Mouse (Mus musculus): ENCODE results near the gene Hoxd3. TPM values are rescaled to one million over a fixed set of nuclear protein-coding genes. Genes with fewer than 3 reads are reported as not detected.

Gene Hoxd3
- polyA plus RNA-seq (2017; shearing (Covaris generic)): not detected

DNA sequence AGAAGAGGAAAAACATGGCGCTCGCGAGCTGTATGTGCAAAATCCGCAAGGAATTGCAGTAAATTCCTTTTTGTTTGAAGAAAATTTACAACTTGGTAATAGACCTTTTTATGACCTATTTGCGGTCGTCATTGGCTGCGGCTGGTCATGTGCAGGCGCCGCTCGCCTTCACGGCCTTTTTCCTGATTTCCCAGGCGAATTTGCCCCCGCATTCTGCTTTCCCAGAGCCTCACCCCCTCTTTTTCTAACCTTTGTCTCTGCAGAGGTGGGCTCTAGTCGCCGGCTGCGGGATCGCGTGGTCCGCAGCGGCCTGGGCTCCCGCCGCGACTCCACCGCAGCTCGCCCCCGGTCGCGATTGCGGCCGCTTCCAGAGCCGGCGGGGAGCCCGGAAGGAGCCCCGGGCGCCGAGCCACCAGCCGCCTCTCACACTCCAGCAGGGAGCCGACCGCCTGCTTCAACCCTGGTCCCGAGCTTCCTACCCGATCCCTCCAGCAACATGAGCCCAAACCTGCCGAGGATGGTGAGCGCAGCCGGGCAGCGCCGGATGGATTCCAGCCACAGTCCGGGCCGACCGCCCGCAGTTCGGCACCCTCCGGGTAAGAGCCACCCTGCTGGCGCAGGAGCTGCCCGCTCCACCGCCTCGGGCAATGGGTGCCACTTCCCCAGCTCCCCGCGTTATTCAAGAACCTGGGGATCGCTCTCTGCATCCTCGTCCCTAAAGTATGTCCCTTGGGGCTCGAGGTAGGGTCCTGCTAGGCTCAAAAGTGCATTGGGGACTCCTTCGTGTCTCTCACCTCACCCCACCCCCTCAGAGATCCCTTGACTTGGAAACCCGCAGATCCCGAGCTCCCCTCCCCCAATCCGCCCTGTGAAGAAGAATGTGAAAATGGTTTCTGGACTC lies at the start of gene Hoxd3, which contains the start of gene Hoxd4:
Hoxd3 (plus strand) TSS at position 207 of the 901 bp plus-strand sequence.
Hoxd4 (plus strand) TSS at position 209 of the 901 bp plus-strand sequence.
- no peak for ATAC-seq

DNA sequence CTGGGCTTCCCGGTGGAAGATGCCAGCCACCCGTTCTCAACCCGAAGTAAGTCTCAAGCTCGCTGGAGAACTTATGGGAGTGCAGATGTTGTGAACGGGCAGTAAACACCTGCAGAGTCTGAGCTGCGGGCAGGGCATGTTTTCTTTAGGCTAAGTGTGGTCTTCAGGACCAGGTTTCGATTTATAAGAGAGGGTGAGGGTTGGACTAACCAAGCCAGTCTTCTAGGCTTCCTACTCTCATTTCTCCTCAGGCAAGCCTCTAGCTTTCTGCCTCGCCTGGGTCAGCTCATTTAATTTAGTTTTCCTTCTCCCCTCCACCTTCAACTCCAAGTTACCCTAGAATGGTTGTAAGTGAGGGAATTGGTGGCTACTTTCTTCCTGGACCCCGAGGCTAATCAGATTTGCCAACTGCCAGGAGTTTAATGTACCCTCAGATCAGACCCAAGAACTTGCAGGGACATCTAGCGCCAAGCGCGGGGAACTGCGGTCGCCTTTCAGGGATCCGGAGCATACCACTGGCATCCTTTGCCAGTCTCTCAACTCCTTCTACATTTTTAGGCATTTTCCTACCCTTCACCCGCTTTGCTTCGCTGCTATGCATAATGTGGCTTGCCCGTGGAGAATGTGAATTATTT lies 48.3 kb upstream of the Hoxd3 start:
- ATAC-seq: peak; percentile 39

DNA sequence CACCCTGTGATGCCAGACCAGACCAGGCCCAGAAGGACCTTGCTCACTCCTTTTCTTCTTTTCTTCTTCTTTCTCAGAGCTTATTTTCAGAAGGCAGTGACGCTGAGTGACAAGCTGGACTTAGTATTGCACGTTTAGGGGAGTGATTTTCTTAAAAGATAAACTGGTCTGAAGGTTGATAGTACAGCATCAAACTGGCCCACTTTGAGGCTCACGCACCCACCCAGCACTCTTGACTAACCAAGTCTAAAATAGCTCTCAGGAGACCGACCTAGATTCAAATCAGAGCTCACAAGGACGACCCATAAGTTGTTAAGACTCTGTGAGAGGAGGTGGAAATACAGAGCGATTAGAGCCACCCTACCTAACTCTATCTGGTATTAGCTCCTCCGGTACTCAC lies 45.3 kb upstream of the Hoxd3 start:
- no peak for ATAC-seq

DNA sequence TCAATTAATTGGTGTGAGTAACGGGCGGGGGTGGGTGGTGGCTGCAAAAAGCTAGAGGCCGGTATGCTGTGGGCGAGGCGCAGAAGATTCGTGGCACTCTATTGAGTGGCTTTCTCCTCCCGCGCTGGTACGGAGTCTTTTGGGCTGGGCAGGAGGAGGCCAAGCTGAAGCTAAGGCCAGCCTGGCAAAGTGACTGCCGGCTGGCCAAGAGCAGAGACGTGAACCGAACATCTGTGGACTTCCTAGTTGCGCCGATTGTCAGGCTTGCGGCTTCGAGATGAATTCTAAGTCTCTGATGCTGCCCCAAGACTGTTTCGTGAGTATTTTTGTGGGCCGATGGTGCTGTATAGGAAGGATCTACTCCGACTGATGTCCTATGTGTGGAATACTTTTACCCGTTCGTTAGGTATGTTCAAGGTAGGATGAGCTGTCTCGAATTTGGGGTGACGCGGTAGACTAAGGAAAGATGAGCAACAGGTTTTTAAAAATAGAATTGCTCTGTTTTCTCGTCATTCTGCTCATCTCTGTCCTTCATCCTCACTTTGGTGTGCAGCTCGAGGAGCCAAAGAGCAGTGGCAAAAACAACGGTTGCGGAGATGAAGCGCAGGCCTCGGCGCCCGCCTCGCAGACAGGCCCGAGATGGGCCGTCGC lies 44.4 kb upstream of the Hoxd3 start:
- ATAC-seq: no peak

DNA sequence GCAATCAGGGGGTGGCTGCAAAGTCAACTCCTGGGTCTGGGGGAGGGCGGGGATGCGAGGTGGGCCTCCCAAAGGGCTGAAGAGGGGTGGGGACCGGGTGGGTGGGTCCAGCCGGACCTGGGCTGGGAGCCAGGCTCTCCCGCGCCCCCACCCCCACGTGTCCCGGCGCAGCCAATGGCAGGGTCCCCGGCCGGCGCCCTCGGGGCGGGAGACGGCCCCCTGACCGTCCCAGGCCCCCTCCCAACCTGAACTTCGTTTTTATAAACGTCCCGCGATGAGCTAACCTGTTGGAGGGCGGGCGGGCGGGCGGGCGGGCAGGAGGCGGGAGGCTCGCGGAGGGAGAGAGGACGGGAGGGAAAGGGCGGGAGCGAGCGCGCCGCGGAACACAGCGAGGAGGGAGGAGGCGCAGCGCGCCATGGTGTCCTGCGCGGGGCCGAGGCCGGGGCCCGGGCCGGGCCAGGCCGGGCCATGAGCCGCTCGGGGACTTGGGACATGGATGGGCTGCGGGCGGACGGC lies 43.8 kb upstream of the Hoxd3 start, which contains the start of gene Hoxd13:
Hoxd13 (plus strand) TSS at position 469 of the 516 bp plus-strand sequence.
- ATAC-seq: no peak

DNA sequence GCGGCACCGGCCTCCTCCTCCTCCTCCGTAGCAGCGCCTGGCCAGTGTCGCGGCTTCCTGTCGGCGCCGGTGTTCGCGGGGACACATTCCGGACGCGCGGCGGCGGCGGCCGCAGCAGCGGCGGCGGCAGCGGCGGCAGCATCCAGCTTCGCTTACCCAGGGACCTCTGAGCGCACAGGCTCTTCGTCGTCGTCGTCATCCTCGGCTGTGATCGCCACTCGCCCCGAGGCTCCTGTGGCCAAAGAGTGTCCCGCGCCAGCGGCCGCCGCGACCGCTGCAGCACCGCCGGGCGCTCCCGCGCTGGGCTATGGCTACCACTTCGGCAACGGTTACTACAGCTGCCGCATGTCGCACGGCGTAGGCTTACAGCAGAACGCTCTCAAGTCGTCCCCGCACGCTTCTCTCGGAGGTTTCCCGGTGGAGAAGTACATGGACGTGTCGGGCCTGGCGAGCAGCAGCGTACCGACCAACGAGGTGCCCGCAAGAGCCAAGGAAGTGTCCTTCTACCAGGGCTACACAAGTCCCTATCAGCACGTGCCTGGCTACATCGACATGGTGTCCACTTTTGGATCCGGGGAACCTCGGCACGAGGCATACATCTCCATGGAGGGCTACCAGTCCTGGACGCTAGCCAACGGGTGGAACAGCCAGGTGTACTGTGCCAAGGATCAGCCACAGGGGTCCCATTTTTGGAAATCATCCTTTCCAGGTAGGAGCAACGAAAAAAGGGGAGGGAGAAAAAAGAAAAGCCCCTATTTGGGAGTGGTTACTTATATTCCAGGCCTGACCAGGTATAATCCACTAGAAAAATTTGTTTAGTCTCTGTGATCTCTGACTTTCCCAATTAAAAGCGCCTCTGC lies 43.1 kb upstream of the Hoxd3 start:
- ATAC-seq: no peak

DNA sequence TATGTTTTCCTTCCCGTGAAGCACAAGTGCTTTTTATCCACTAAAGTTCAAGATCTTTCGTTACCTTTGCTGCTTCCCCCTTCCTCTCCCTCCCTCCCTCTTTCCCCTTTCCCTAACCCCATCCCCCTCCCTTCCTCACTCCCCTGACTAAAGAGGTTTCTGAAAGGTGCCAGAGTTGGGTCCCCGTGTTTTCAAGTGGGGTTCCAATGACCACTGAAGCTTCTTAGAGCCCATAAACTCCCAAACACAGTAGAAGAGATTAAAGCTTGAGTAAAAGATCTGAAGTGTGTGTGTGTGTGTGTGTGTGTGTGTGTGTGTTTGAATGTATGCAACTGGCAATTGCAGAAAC lies 42.5 kb upstream of the Hoxd3 start:
- no peak for ATAC-seq

DNA sequence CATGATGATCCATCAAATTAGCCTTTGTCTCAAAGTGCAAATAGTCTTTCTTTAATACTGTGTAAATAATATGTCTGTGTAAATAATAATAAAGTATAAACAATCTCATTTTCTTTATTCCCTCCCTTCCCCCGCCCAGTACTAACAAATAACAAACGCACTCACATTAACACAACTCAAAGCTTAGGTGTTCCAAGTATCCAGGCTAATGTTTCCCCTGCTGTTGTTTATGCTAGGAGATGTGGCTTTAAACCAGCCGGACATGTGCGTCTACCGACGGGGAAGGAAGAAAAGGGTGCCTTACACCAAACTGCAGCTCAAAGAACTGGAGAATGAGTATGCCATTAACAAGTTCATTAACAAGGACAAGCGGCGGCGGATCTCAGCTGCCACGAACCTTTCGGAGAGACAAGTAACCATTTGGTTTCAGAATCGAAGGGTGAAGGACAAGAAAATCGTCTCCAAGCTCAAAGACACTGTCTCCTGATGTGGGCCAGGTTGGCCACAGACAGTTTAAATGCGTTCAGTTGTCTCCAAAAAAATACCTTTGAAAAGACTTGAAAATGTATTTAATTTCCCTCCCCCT lies 42.0 kb upstream of the Hoxd3 start:
- no peak for ATAC-seq

DNA sequence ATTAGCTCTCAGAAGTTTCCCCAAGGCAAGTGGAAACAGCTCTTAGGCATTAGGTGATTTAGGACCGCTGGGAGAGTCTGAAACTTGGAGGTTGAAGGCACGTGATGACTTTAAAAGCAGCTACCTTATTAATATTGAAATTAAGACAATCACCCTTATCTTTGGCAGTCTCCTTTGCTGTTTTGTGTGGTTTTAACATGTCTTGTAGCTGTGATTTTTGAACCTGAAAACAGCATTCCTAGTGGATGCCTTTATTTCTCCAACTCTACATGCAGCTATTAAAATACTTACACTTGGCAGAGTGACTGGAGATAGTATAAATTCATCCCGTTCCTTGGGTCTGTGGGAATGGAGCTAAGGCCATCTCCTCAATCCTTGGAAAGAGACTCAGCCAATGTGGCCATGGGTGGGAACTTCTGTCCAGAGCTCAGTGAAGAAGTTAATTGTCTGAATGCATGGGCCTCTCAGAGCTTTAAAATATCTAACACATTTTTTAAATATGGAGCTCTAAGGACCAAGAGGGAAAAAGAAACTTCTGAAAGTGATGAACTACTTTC lies 41.0 kb upstream of the Hoxd3 start:
- ATAC-seq: no peak

DNA sequence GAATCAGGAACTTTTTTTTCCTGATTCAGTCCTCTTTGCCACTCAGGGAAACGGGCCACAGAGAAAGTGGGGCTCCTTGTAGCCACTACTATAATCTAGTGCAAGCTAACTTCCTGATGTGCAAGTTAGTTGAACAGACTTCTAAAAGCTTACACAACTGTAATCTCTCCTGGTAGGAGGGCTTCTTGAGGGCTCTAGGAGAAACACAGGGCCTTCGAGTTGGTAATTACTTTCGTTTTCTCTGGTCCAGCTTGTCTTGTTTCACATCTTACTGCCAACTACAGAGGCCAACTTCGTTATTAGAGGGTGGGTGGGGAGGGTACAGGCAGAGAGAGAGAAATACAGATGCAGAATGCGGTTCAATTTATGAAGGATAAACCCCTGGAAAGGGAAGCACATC lies 39.9 kb upstream of the Hoxd3 start:
- ATAC-seq: no peak

DNA sequence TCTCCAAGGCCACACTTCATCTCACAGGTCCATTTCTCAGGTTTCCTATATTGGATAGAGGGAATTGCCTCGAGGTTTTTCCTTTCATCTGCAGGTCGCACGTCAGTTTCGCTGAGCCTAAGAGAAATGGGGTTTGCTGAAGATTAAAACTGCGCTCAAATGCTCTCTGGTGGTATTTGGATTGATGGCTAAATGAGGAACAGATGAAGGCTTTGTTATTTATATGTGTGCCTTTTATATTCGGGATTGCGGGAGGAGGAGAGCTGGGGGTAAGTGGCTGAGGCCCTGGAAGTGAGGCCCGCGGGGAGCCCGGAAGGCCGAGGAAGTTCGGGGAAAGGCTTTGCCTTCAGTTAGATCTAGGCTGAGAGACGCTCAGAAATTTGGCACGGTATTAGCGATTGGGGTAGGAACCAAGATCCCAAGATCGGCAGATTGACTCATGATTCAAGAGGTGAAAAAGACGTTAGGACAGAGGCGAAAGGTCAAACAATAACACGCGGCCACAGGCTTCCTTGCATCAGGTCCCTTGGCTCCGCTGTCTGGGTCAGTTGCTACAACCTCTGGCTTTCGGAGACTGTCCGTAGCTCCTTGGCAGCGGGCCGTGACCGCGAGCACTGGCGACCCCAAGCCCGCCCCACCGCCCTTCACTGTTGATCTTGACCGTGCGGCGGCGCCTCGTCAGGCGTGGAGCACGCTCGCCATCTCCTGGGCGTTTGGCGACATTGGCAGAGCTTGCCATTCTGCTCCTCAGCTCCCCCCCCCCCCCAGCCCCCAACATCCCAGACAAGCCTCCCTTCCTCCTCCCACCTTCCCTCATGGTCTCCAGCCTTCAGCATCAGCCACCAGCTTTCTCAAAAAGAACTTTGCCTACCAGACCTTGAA lies 39.0 kb upstream of the Hoxd3 start:
- peak; percentile 64 for ATAC-seq

DNA sequence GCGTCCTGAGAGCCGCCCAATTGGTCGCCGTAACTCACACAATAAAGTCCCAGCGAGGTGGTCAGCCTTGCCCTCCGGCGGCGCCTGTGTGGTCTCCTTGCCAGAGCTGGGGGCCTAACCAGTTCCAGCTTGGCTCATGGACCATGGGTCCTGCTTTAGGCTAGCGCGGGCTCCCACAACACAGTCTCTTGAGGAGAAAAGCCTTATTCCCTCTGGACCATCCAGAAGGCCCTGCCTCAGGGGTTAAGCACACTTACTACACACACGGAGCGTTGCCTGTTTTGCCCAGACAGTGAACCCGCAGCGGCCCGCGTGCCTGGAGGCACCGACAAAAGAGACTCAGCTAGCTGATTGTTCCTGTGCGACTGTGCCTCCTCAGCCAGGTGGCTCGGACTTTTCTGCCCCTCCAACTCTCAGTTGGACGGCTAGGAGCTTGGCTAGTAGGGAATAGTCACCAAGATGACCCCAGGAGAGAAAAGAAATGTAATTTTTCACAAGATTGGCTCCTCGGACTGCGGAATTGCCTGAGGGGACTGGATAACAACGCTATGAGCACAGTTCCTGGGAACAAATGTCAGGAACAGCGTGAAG lies 37.8 kb upstream of the Hoxd3 start:
- no peak for ATAC-seq

DNA sequence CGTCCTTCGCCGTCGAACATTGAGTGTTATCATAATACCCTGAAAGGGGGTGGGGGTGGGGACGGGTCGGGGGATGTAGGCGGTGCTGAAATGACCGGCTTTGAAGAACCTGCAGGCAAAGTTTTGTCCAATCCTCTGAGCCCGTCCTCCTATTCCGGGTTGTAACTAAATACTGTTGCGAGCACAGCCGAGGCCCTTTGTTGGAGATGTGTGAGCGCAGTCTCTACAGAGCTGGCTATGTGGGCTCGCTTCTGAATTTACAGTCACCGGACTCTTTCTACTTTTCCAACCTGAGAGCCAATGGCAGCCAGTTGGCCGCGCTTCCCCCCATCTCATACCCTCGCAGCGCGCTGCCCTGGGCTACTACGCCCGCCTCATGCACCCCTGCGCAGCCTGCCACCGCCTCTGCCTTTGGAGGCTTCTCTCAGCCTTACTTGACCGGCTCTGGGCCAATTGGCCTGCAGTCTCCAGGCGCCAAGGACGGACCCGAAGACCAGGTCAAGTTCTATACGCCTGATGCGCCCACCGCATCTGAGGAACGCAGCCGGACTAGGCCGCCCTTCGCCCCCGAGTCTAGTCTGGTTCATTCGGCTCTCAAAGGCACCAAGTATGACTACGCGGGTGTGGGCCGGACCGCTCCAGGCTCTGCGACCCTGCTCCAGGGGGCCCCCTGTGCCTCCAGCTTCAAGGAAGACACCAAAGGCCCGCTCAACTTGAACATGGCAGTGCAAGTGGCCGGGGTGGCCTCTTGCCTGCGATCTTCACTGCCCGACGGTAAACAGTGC lies 36.7 kb upstream of the Hoxd3 start, which contains the start of gene Hoxd12:
Hoxd12 (plus strand) TSS at position 133 of the 785 bp plus-strand sequence.
- no peak for ATAC-seq

DNA sequence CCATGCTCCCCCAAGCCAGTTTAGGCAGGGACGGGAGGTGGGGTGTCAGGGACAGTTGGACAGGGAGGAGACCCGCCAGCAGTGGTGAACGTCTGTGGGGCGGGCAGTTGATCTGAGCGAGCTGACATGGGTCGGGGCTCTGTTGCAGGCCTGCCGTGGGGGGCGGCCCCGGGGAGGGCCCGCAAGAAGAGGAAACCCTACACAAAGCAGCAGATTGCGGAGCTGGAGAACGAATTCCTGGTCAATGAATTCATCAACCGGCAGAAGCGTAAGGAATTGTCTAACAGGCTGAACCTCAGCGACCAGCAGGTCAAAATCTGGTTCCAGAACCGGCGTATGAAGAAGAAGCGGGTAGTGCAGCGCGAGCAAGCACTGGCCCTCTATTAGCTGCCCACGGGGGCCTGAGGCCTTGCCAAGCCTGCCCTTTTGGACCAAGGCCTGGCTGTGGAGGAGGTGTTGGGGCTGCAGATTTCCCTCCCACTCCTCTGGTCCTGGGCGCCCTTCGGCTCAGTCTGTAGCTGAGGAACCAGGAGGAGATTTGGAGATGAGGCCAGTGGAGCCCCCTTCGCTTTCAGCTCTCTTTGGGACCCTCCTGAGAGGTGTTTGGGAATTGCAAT lies 36.0 kb upstream of the Hoxd3 start:
- ATAC-seq: no peak

DNA sequence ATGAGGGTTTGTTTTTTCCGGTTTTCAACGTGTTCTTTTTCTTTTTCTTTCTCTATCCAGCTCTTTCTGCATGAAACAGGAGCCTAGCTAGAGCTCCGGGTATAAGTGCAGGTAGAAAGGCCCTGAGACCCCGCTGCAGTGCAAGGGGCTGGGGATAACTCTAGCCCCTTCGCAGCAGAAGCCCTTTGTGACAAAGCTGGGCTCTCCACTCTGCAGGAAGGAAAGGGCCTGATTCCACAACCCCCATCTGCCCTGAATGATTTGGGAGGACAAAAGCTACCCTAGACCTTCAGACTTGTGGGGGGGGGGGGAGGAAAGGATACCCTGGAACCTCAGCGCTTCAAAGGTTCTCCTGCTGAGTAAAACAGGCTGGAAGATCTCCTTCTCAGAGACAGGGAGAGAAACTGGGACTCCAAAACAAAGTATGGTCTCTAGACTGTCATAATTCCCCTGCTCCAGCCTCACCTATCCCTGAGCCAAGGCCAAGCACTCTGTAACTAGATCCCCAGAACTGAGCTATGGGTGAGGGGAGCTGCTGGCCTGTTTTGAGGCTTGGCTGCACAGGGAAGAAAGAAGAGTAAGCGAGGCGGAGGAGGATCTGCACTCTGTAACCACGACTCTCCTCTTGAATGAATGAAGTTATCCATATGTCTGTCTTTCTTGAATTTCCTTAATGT lies 35.2 kb upstream of the Hoxd3 start:
- no peak for ATAC-seq

DNA sequence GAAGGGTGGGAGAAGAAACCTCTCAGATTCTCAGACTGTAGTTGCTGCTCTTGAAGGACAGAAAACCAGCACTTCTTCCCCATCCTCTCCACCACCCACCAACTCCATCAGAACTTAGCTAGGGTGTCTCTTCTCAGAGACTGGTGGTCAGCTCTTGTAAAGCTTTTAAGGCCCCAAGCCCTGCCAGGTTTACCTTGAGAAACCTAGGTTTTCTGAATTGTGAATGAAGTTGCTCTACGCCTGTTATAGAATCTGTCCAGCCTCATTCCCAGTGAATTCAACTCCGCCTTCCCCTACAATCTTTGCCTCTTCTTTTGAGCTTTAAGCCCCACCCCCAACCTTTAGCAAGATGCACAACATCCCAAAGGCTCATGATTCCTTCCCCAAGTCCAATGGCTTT lies 34.6 kb upstream of the Hoxd3 start:
- no peak for ATAC-seq

DNA sequence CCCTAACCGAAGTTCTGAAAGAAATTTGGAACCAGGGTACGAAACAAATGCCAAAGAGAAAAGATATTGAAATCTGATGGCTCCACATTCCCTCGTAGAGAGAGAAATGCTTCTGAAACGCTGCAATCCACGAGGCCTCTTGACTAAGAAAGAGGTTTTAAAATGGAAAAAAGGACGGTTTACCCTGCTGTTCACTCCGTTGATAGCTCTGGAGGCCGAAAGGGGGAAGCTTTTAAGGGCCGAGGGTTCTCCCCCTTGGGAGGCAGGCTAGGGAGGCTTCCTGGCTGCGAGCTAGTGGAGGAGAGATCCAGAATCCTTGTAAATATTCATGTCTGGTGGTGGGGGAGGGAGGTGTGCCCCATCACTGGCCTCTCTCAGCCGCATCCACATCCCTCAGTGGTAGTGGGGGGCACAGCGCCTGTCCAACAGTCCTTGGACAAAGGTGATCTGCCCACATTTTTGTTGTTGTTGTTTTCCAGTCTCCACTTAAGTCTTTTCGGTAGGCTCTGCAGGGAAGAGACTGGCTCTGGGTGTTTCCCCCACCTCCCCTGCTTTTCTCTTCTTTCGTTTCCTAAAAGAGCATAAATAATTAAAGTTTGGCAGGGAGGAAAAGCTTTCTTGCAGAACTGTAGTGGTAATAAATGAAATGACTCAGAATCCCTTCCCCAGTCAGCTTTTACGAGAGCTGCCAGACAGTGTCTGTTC lies 32.7 kb upstream of the Hoxd3 start, which contains the start of gene Hoxd11:
Hoxd11 (plus strand) TSS at position 667 of the 705 bp plus-strand sequence.
- ATAC-seq: no peak
